Mouse (Mus musculus): ENCODE measurements around the gene Wiz.

Wiz gene

DNA sequence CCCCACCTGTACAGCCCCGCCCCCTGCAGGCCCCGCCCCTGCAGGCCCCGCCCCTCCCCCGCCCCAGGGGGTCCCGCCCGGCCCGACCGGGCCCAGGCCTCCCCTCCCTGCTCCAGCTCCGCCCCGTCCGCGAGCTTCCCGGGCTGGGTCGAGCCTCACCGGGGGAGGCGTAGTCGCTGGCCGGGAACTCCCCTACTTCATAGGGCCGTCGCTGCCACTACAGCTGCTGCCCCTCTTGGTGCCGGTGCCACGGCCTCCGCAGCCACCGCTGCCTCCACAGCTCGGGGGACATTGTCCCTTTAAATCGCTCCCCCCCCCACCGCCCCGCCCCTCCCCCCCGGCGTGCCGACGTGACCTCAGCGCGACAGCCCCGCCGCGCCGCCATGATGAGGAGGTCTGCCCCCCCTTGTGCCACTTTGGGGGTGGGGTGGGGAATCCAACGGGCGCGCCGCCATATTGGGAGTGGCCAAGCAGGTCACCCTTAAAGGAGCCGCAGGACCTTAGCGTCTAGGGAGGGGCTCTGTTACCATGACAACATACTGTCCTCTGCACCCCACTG, at the start of gene Wiz:
Wiz (minus strand) TSS at position 339 of the 559 bp plus-strand sequence.
- peak; percentile 97 for DNase-seq

GRCm38 (mm10) chr17:32437106-32437505, 47.9 kb upstream of the Wiz start:
- DNase-seq: no peak

GRCm38 (mm10) chr17:32435151-32435550, 45.9 kb upstream of the Wiz start:
- DNase-seq: no peak

DNA sequence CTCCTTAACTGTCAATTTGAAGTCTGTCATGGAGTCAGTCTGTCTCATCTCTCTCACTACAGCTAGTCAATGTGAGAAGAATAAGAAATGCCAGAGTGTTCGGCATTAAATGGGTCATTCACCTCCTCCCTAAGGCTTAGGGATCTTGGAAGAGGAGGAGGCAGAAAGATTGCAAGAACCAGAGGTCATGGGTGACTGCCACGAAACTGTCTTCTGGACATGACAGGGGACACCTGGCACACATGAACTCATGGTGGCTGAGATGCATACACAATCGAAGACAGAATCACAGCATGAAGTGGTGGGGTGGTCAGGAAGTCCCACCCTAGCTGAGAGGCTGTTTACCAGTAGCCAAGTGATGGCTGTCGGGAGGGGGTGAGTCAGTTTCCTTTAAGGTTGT, 45.1 kb upstream of the Wiz start:
- no peak for DNase-seq

GRCm38 (mm10) chr17:32431972-32432371, 42.7 kb upstream of the Wiz start:
- no peak for DNase-seq

DNA sequence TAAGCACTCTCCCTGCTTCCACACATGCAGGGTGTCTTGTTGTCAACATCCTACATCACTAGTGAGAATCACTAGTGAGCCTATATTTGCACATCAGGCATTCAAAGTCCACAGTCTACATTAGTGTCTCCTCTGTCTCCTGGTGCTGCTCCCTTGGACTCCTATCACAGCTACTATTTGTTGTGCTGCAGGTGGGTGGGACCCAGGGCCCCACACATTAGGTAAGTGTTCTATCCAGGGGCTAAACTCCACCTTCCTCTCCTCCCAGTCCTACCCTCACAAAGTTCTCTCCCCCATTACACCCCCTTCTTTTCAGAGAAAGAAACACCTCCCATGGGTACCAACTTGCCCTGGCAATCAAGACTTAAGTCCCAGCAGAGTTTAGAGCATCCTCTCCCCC, 37.4 kb upstream of the Wiz start:
- no peak for DNase-seq

DNA sequence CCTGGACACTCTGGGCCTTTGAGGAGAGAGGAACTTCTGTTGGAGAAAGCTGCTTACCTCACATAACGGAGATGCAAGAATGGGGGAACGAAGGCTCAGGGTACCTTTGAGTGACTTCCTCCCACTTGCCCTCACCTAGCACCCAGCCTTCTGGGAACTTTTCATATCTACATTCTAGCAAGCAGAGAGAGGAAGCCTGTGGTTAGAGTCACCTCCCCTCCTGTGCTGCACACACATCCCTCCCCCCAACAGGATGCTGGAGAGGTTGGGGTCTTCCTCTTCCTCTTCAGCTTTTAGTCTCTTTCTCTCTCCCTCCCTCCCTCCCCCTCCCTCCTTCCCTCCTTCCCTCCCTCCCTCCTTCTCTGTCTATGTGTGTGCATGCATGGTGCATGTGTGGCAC, 34.8 kb upstream of the Wiz start, which contains the start of gene Pglyrp2:
Pglyrp2 (minus strand) TSS at position 134 of the 400 bp plus-strand sequence.
- DNase-seq: no peak

- no peak for DNase-seq
Measured at GRCm38 (mm10) chr17:32420781-32421180, 31.5 kb upstream of the Wiz start.

- DNase-seq: no peak
Measured at GRCm38 (mm10) chr17:32419989-32420388, 30.8 kb upstream of the Wiz start.

- DNase-seq: no peak
Measured at GRCm38 (mm10) chr17:32416771-32417170, 27.5 kb upstream of the Wiz start.

- DNase-seq: no peak
Measured at GRCm38 (mm10) chr17:32415417-32416020, 26.3 kb upstream of the Wiz start.

- DNase-seq: no peak
Measured at GRCm38 (mm10) chr17:32411898-32412297, 22.7 kb upstream of the Wiz start.

GRCm38 (mm10) chr17:32403417-32403816, 14.2 kb upstream of the Wiz start, which contains the start of gene Rasal3:
Gene Rasal3 (minus strand): TSS chr17:32403583.
- no peak for DNase-seq

DNA sequence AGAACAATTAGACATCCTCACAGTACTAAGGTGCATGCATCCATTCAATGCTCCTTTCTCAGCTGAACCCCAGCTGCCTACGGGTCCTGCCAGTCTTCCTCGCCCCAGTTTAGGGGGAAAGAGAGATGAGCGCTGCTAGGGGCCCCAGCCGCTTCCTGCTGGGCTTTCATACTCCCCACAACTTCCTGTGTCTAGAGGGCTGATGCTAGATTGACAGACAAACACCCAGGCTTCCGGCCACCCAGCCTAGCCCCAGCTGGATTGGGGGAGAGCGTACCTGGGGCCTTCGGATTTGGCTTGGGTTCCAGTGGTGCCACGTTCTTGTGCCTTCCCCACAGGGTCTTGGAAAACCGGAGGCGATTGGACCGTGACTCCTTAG, 13.5 kb upstream of the Wiz start:
- no peak for DNase-seq

DNA sequence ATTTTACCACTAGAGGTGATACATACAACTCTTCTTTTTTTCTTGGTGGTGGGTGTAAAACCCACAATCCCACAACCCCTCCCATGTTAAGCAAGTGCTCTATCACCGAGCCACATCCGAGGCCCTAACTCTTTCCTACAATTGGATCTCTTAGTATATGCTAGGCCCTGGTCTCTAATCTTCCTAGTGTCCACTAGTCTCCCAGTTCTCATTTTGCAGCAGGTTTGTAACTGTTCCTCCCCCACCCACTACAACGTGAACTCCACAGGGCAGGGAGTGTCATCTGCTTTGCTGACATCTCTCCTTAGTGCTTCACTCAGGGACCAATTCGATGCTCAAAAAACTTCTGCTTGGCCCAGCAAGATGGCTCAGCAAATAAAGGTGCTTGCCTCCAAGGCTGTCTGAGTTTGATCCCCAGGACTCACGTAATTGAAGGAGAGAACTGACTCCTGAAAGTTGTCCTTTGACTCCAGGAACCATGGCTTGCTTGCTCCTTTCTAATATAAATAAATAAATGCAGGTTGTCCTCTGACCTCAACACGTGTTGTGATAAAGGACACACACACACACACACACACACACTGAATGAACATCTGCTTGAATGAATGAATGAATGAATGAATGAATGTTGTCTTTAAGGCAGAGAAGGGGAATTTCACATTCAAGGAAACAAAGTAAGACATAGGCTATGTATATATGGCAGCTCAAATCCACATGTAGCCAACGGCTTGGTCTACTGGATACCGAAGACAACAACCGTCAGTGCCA, 13.0 kb upstream of the Wiz start:
- DNase-seq: no peak

DNA sequence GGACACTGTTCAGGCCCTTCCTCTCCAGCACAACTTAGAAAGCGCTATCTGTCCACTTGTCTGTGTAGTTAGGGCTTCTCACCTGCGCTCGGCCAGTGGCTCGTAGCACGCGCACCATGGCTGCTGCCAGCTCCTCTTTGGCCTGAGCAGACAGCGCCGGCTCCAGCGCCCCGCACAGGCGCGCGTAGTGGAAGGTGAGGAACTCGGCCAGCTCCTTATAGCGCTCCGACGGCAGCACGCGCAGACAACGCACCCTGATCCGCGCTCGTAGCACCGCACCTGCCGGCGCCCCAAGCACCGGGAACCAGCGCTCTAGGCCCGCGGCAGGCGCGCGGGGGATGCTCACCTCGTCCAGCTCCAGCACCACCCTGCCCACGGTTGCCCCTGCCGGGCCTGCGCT, 7.0 kb upstream of the Wiz start:
- DNase-seq: no peak

- DNase-seq: no peak
Measured at GRCm38 (mm10) chr17:32393944-32394343, 4.7 kb upstream of the Wiz start.

DNA sequence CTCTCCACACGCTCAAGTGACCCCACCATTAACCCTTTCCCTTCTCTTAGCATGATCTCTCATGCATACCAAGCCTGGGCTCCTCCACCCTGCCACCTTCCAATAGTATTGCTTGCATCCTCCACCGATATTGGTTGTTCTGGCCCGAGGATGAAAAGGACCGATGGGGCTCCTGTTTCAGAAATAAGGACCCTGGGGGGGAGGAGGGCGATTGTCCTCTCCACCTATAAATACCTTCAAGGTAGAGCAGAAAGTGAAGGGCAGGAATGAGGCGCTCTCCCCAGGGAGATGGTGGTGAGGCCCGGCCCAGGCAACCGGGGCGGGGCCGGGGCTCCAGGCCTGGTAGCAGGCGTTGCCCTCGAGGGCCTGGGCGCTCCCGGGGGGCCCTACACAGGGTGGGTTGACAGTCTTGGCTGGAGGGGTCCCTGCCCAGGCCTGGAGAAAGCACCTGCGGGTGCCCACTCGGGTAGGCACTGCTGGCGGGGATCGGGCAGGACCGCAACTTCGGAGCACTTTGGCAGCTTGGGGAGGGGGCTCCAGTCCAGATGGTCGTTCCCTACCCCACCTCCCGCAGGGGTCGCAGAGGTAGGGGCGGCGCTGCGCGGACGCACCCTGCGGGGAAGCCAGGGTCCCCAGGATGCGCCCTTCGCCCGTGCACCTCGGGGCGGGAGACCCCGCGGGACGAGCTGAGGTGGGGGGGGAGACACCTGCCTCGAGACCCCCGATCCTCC, 704 bp downstream of the Wiz start:
- DNase-seq: peak in 1 of 2 experiments; percentile 56

DNA sequence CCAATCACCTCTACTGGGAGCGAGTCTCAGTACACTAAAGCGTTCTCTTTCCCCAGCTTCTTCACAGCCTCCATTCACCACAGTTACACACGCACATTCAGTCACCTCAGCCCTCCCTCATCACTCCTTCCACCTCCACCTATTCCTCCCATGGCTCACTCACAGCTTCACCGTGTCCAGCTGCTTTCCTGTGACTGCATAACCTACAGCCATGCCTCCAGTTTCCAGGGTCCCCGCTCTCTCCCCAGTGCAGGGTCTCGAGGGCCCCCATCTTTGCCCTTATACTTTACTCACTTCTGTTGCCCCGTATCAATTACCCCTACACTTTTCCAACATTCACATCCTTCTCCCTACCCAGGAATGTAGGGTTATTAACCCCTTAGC, 1.3 kb downstream of the Wiz start:
- DNase-seq: no peak

DNA sequence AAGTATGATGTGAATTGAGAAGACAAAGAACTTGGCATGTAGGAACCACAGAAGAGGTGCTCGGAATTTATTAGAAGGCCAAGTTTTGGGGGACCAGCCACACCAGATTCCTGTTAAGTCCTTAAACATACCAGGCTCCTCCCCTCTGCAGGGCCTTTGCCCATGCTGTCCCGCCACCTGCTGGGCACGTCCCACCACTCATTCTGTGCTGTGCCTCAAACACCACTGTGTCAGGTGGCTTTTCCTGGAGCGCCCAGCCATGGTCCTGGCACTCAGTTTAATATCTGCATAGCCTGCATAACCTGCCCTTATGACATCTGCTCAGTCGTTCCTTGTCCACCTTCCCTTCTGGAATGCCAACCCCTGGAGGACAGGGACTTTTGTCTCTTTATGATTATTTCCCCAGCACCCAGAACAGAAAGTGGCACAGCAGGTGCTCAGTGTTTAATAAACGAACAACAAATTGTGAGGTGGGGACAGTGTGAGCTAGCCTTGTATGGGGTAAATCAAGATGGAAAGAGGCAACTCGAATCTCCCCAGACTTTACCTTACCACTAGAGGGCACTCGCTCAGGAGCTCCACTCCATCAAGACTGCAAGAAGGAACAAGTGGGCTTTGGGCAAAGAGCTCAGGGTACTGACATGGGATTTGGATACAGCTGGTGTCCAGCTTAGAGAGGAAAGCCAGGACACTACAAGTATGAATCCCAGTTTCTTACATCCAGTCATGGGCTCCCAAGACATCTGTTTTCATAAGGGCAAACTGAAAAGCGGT, 2.4 kb downstream of the Wiz start:
- DNase-seq: no peak

- no peak for DNase-seq
Measured at GRCm38 (mm10) chr17:32383661-32384060, 5.6 kb downstream of the Wiz start.

DNA sequence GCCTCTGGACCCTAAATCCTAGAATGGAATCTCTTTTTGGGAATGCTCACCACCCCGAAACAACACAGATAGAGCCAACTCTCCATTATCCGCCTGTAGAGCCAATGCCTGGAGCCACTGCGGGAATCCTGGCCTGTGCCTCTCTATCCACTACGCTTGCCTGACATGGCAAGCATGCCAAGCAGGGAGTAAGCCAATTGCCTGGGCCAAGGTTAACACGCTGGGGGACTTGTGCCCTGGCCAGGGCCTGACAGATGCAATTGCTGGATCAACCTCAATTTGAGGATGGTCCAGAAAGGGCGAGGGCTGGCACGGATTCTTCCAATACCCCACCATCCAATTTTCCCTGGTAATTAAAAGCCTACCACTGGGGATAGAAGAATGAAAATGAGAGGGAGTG, 6.7 kb downstream of the Wiz start:
- DNase-seq: peak; percentile 61 to 67

- no peak for DNase-seq
Measured at GRCm38 (mm10) chr17:32378786-32379185, 10.5 kb downstream of the Wiz start.

Data from cerebellum, postnatal 36 days (tissue).